Mouse (Mus musculus): ENCODE results near the gene Top3b. TPM values are rescaled to one million over a fixed set of nuclear protein-coding genes. Genes with fewer than 3 reads are reported as not detected.

Top3b gene
- total RNA-seq, 2 experiments from 2014 or later = 19.9 to 22.5 TPM

DNA sequence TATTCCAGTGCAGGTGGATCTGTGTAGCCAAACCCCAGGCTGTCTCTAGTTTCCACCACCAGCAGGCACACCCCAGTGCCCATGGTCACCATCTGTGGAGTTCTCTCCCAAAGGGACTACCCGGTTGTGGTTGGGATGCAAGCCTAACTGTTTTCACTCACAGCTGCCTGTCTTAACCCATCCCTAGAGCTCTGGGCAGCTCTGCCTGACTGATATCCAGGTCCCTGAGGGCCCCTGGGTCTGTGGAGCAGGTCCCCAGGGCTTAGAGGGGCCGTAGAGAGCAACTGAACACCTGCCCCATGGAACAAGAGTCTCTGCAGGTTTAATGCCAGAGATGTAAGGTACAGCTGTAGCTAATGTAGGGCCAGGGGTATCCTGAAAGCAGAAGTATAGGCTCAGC is 6.6 kb upstream of the Top3b start, which contains the start of gene Igll1:
Gene Igll1, minus strand, starts transcription at position 8 of the 400 bp plus-strand sequence.
- no peak within 1 kb of the TSS for H3K4me3 ChIP-seq
- no peak for DNase-seq
- TF ChIP-seq CTCF (IDR thresholded peaks at IDR 0.05) = no peak
- no peak within 1 kb of the TSS for H3K27ac ChIP-seq
- intact Hi-C loops (cut with DNase I) = no loop called here

DNA sequence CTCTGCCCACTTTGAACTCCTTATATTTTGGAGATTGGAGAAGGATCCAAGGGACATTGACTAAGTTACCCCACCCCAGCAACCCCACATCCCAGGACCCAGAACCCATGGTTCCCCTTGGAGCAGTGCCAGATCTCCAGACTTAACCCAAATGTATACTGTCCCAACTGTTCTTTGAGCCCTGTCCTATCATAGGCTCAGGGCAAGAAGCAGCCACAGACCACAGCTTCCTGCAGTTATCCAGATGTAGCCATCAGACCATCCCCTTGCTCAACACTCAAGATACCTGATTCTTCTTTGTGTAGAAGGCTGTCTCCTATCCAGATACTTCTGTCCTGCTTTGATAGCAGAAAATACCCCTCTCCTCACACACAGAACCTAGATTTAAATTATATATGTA is 5.3 kb upstream of the Top3b start:
- no peak for DNase-seq
- Histone ChIP-seq H3K4me3 (no peak overlapping the region), H3K27ac (peak overlapping the region; percentile 12; the same call in 1 of the 2 replicates)
- TF ChIP-seq CTCF (IDR thresholded peaks at IDR 0.05) = no peak
- intact Hi-C loops (cut with DNase I) = no loop called here

DNA sequence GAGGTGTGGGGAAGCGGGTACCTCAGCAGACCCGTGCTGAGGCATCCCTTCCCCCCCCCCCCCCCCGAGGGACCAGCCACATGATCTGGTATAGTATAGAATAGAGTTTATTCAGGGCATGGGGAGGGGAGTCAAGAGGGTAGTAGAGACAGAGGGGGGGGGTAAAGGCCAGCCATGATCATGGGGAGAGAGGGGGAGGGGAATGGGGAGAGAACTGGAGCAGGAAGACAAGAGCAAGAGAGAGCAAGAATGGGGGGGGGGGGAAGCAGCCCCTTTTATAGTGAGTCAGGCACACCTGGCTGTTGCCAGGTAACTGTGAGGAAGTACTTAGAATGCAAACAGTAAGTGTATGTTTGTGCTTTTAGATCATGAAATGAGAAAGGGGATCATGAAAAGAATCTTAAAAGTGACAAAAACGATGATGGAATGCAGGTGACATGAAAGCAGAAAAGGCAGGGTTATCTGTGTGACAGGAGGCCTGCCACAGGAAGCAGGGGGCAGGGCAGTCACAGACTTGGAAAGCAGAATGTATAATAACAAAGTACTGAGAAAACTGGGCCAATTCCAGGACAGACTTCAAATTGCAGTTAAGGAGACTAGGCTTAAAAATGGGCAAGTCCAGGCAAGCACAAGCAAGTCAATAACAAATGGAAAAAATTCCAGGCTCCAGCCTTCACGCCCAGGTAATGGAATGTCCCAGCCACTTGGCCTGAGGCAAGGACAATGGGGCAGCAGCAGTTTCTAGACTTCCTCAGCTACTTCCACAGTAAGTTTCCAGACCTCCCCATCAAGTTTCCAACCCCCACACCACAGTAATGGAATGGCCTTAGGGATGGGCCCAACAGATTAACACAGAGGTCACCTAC is 4.6 kb upstream of the Top3b start:
- TF ChIP-seq CTCF (IDR thresholded peaks at IDR 0.05) = no peak
- H3K27ac ChIP-seq = peak overlapping the region; percentile 56
- no peak overlapping the region for H3K4me3 ChIP-seq
- intact Hi-C loops (cut with DNase I) = no loop called here
- no peak for DNase-seq

DNA sequence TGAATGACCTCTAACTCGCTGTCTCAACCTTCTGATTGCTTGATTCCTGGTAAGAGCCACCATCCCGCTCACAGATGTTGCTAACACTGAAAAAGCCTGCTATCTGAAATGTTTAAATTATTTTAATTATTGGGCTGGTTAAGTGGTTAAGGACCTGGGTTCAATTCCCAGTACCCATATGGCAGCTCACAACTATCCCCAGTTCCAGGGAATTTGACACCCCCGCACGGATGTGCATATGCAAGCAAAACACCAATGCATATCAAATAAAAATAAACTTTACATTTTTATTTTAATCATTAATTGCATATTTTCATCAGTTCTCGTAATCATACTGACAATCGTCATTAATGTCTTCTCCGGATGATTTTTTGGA is 307 bp upstream of the Top3b start:
- Histone ChIP-seq H3K4me3 (peak overlapping the region; percentile 92), H3K27ac (peak overlapping the region; percentile 95)
- no peak for DNase-seq
- TF ChIP-seq CTCF (IDR thresholded peaks at IDR 0.05) = no peak
- intact Hi-C loops (cut with DNase I) = no loop called here

DNA sequence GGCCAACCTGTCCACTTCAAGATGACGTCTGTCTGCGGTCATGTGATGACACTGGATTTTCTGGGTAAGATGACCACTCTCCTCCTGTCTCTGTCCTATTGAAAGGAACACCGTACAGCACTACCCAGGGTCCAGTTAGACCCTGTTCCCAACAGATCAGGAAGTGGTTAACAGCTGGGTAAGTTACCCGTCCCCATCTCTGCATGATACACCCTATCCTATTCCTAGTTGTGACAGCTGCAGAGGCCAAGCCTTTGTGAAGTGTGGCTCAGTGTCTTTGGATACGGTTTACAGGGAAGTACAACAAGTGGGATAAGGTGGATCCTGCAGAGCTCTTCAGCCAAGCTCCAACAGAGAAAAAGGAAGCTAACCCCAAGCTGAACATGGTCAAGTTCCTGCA is 8.5 kb downstream of the Top3b start:
- TF ChIP-seq CTCF (IDR thresholded peaks at IDR 0.05) = no peak
- Histone ChIP-seq H3K27ac (no peak overlapping the region), H3K4me3 (no peak overlapping the region)
- intact Hi-C loops (cut with DNase I) = no loop called here
- no peak for DNase-seq

DNA sequence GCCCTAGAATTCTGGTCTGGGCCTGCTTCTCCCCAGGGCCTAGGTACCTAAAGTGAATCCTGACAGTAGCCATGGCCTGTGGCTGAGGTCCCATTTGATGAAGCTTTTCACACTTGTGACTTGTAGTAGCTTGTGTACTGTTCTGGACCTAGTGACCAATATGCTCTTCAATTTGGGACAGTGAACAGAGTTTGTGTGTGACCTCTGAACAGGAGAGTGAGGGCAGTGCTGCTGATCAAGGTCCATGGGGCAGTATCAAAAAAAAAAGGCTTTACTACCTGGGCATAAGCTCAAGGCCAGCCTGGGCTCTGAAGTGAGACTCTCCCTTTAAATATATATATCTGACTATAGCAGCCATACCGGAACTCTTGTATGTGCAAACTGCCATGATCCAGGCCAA is 17.8 kb downstream of the Top3b start:
- DNase-seq = no peak
- Histone ChIP-seq H3K4me3 (no peak overlapping the region), H3K27ac (no peak overlapping the region)
- no peak for TF ChIP-seq CTCF (IDR thresholded peaks at IDR 0.05)
- intact Hi-C loops (cut with DNase I) = no loop called here

DNA sequence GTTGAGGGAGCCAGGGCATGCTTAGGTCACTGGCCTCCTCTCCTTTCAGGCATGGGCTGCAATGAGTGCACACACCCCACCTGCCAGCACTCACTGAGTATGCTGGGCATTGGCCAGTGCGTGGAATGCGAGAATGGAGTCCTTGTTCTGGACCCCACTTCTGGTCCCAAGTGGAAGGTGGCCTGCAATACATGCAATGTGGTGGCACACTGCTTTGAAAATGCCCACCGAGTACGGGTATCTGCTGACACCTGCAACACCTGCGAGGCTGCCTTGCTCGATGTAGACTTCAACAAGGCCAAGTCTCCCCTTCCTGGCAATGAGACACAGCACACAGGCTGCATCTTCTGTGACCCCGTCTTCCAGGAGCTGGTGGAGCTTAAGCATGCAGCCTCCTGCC is 21.8 kb downstream of the Top3b start:
- no peak for TF ChIP-seq CTCF (IDR thresholded peaks at IDR 0.05)
- no peak overlapping the region for H3K4me3 ChIP-seq
- H3K27ac ChIP-seq = no peak overlapping the region
- no peak for DNase-seq
- intact Hi-C loops (cut with DNase I) = loop anchor here (10.0 kb wide), 1 partner anchor 382 kb away; the partner anchor contains the start of gene Tmem191c

DNA sequence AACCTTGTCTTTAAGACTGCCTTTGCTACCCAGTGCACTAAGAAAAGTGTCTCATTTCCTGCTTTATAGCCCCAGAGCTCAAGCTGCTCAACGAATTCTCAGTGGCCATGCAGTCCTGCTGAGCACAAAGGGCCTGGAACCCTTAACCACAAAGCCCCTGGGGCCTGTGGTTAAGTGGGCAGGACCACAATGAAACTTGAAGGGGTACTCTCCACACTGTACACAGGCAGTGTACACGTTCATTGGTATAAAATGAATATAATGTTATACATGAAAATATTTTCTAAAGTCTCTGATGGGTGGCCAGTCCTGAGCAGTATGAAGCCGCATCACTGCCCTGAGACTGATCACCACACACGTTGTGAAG is 25.5 kb downstream of the Top3b start:
- peak overlapping the region; percentile 85 for H3K27ac ChIP-seq
- no peak for TF ChIP-seq CTCF (IDR thresholded peaks at IDR 0.05)
- DNase-seq = no peak
- H3K4me3 ChIP-seq = peak overlapping the region; percentile 88
- intact Hi-C loops (cut with DNase I) = loop anchor here (10.0 kb wide), 1 partner anchor 379 kb away; the partner anchor contains the start of gene Tmem191c

DNA sequence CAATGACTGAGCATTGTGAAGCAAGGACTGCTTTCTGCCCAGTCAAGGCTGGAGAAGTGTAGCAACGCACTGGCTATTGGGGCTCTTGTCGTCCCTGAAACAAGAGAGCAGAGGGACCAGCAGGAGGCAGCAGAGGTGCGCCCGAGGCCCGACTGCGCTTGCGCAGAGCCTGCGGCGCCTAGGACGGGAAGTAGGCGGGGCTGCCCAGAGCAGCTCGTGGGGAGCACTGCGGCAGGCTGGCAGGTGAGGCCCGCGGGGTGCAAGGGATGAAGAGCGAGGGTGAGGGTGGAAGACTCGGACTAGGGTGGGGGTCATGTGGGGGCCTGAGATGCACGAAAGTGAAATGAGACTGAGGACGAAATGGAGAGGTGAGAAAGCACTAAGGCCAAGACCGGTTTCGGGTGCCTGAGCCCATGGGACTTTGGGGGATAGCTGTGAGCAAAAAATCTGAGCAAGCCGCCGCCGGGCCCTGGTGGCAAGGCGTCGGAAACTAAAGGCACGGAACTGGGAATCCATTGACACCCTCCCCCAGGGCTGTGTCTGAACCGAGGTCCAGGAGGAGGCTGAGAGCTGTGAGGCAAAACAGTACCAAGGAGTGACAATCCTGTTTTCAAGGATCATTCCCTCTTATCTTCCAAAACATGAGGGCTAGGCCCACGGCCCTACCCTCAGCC is 26.0 kb downstream of the Top3b start, which contains the start of gene Ppm1f:
Gene Ppm1f, plus strand, starts transcription at position 88 of the 674 bp plus-strand sequence.
- peak; percentile 95 for DNase-seq
- Histone ChIP-seq H3K27ac (peak within 1 kb of the TSS; percentile 85), H3K4me3 (peak within 1 kb of the TSS; percentile 88)
- peak; percentile 97; the same call in 1 of the 2 replicates for TF ChIP-seq CTCF (IDR thresholded peaks at IDR 0.05)
- intact Hi-C loops (cut with DNase I) = loop anchor here (10.0 kb wide), 1 partner anchor 378 kb away; the partner anchor contains the start of gene Tmem191c

DNA sequence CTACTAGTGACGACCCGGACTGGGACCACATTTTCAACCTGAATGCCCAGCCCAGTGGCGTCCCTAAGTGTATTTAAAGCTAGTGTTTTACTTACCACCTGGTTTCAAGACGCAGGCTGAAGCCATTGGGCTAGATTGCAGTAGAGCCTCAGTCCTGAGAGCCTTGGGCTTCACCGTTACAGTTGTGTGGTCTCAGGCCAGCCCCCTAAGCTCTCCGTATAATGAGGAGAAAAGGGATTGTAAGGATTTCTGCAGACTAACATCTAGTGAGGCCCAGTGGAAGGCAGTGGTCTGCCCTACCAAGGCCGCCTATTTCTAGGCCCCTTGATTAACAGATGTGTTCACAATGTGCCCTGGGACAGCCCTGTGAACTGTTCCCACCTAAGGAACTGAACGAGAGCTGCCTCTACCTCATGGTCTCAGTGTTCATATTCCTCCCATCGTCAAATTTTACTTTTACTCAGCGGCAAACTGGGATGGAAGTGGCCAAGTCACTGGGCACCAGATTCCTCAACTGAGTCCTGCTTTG is 26.6 kb downstream of the Top3b start:
- TF ChIP-seq CTCF (IDR thresholded peaks at IDR 0.05) = no peak
- DNase-seq = no peak
- peak overlapping the region; percentile 88 for H3K4me3 ChIP-seq
- H3K27ac ChIP-seq = peak overlapping the region; percentile 85
- intact Hi-C loops (cut with DNase I) = loop anchor here (10.0 kb wide), 1 partner anchor 378 kb away; the partner anchor contains the start of gene Tmem191c

DNA sequence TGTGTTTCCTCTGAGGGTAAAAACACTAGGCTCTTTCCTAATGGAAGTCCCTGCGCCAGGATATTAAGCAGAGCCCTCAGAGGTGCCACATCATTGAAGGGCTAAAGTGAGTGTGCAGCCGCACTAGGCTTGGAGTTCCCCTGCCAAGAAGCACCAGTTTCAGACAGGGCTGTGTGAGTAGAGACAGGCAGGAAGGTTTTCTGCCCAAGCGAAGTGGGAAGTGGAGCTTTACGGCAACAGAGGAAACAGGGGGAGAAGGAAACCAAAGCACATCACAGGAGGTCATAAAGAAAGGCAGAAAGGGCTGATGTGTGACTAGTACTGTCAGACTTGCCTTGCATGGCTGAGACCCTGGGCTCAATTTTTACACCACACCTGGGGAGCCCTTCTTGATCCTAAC is 31.8 kb downstream of the Top3b start:
- intact Hi-C loops (cut with DNase I) = no loop called here
- TF ChIP-seq CTCF (IDR thresholded peaks at IDR 0.05) = no peak
- no peak for DNase-seq
- Histone ChIP-seq H3K27ac (peak overlapping the region; percentile 61), H3K4me3 (no peak overlapping the region)

DNA sequence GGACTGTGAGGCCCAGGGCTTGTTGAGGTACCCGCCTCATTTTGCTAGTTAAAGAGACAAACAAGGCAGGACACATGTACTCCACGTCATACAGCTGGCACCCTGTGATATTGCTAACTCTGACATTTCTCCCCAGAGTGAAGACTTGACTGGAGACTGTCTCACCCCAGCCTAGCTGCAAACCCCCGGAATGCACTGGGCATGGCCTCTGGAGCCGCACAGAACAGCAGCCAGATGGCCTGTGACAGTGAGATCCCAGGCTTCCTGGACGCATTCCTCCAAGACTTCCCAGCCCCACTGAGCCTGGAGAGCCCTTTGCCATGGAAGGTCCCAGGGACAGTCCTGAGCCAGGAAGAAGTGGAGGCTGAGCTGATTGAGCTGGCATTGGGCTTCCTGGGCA is 32.7 kb downstream of the Top3b start:
- Histone ChIP-seq H3K27ac (peak overlapping the region; percentile 61), H3K4me3 (no peak overlapping the region)
- intact Hi-C loops (cut with DNase I) = no loop called here
- DNase-seq = no peak
- TF ChIP-seq CTCF (IDR thresholded peaks at IDR 0.05) = no peak

DNA sequence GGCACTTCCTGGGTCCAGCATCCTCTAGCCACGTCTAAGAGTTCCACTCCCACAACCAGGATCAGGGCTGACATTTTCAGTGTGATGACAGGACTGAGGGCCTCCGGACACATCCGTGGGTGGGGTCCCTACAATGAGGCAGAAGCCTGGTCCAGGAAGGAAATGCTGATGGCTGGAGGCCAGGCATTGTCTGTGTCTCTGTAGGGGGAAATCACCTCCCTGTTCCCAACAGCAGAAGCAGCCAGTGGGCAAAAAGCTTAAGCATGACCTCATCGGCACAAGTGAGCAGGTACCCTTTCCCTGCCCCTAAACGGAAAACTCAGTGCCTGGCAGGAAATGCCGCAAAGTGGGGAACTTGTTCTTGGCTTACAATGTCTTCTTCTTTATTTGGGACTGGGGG is 37.3 kb downstream of the Top3b start:
- Histone ChIP-seq H3K27ac (peak overlapping the region; percentile 88), H3K4me3 (no peak overlapping the region; the same call in 1 of the 2 replicates)
- DNase-seq = peak; percentile 78
- intact Hi-C loops (cut with DNase I) = no loop called here
- no peak for TF ChIP-seq CTCF (IDR thresholded peaks at IDR 0.05)

All from gastrocnemius, adult 2 months (tissue).